Mouse (Mus musculus) spleen, embryonic (tissue): Measurements from ENCODE around the gene Plce1.

Source experiments
- CTCF ChIA-PET: fragments of 350-600 bp; sonication (Branson Sonifier 250); formaldehyde crosslinking; loops from one replicate; lab custom pipeline; 2022; lab: Charles Lee

Plce1 gene

DNA sequence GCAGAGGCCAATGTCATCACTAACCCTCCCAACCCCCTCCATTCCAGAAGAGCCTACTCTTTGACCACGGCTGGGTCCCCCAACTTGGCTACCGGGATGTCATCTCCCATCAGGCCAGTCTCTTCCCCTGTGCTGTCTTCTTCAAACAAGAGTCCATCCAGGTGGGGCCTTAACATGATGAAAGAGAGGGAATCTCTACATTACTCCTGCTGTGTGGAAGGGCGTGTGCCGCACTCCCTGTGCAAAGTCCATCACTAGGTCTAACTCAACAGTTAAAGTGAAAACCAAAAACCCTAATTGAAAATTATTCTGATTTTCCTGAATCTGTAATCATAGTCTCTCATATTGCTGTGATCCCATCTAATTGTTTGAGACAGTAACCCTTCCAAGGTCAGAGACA lies 240.9 kb downstream of the Plce1 start:
- CTCF ChIA-PET: no interaction called here

DNA sequence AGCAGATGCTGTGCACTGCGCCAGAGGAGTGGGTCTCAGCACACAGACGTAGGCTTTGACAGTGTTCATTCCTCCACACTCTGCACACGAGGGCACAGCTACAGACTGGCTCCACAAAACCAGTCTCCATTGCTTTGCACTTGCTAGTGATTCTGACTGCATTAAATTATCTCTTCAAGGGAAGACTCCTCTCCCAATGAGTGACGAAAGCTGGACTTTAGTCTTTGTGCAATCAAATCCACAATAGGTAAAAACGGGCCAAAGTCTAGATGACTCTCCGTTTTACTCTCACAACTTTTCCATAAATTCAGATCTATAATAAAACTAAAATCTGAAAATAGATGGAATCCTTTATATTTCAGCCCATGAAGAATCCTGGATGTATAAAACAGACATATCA lies 242.1 kb downstream of the Plce1 start:
- CTCF ChIA-PET: no interaction called here

DNA sequence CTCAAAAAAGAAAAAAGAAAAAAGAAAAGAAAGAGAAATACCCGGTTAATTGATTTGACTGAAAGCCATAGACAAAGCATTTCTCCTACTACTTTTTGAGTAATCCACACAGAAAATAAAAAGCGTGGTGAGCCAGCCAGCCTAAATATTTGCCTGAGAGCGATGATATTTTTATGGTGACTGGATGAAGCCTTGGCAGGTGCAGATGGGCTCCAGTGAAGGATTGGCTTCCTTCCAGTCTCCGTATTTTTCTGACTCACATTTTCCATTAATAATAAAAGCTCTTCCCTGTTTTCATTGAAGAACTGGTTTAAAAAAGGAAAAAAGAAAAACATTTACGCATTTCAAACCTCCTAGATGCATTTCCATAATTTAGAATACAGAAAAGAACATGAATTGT lies 243.1 kb downstream of the Plce1 start:
- CTCF ChIA-PET: no interaction called here

DNA sequence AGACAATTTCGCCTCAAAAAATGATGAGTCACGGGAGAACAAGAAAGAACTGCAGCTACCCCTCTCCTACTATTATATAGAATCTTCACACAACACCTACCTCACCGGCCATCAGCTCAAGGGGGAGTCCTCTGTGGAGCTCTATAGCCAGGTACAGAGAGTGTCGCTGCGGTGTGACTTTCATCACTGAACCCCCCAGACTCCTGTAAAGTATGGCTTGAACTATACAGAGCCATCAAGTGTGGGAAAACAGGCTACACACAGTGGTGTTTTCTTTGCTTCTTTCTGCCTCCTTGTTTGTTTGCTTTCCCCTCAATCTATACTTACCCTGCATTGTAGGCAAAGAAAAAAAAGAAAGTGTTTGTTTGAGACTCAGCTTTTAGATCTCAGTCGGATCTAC lies 247.9 kb downstream of the Plce1 start:
- CTCF ChIA-PET: no interaction called here

DNA sequence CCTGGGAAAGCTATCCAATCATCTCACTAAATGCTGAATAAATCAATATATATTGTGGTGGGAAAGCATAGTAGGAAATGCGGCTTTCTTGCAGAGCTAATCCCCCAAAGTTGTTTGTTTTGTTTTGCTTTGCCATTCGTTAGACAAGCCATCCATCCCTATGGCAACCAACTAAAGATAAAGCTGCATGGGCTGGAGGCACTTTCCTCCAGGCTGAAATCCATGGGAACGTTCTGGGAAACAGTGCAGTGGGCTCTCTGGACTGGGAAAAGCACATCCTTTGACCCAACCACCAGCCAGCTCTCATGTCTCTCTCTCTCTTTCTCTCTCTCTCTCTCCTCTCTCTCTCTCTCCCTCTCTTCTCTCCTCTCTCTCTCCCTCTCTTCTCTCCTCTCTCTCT lies 248.4 kb downstream of the Plce1 start:
- CTCF ChIA-PET: no interaction called here

DNA sequence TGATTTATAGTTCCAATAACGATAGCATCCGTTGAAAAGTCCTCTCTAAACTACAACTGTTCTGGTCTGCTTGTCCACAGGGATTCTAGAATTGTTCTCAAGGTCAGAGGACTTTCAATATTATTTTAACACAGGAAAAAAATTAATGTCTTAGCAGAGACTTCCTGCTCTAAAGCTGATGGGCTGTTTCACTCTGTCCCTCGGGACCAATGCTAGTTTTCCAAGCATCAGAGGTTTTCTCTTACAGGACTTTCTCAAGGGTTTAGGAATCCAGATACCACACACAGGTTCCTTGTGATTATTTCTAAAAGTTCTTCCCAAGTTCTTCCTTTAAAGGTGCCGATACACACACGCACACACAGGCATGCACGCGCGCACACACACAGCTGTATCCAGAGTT lies 263.6 kb downstream of the Plce1 start:
- CTCF ChIA-PET: no interaction called here

DNA sequence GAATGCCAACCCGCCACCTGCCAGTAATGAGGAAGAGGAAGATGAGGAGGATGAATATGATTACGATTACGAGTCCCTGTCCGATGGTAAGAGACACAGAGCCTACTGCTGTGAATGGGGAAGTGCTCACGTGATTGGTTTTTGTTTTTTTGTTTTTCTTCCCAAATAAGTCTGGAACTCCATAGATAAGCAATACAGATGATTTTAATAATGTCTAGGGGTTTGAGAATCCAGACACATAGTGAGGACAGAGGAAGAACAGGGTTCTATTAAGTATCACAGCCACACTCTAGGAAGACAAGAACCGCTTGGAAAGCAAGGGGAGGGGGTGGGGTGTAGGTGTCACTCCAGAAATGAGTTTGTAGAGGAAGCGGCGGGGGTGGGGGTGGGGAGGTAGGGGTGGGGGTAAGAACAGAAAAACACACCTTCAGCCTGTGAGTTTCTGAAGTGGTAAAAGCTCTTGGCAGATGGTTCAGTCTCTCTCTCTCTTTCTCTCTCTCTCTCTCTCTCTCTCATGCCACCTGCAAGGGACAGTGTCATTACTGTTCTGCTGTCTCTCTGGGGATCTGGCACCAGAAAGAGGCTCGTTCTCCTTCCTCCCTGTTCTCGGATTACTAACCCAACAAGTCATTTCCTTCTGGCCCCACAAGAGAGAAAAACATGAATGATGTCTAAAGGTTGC lies 265.0 kb downstream of the Plce1 start:
- CTCF ChIA-PET: no interaction called here

DNA sequence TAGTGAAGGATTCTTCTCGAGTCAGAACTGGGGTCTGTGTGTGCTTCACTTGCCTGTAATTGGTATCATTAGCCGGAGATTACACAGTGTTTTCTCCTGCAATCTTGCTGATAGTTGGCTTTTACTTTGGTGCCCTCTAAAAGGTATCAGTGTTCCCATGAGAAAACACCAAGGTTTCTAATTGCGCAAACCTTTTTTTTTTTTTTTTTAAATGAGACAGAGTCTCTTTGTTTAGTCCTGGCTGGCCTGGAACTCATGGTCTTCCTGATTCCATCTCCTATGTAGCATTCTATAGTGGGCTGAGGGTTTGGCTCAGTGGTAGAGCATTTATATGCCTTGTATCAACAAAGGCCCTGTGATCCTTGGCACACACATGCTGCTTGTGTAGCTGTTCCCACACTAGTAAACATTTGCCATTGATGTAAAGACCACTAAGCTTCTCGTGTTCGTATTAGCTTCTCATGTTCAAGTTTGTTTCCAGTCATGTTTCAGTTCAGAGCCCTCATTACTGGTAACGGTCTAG lies 265.6 kb downstream of the Plce1 start:
- CTCF ChIA-PET: no interaction called here

DNA sequence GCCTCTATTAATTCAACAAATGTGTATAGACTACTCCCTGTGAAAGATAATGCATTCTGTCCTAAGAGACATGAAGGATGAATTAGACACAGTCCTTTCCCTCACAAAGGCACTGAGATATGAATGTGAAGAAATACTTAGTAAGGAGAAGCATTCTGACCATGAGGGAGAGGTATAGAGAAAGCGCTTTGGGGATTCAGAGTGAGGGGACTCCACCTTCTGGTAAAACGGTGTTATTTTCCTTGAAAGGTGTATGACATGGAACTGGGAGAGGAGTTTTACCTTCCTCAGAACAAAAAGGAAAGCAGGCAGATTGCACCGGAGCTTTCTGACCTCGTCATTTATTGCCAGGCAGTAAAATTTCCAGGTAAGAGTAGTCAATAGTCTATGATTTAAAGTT lies 269.3 kb downstream of the Plce1 start:
- CTCF ChIA-PET: no interaction called here

DNA sequence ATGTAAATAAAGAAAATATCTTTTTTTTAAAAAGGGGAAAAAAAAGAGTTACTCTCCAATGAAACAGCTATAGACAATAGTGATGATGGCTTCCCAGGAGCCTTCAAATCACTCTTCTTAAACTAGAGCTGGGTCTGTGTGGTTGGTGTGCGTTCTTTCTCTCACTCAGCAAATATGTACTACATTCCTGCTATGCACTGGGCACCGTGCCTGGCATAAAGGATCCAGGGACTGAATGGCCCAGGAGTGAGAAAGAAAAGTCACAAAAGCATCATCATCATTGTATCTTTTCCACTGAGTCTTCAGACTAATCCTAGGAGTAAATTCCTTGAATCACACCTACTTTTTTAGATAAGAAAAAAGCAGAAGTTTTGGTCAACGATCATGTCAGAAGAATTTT lies 276.3 kb downstream of the Plce1 start:
- CTCF ChIA-PET: no interaction called here

DNA sequence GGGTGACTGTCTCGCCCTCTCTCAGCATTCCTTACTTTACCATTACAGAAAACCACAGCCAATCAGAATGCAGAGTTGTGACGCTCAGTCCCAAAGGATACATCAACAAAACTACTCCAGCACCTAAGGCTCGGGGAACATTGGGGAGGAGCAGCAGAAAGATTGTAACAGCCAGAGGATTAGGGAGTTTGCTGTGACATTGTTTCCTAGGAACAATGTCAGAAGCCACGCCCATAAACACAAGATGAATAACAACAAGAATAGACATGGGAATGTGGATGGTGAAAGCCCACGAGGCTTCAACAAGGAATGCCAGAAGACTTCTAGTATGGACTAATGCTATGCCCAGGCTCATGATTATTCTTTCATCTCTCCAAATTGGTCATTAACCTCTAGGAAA lies 277.1 kb downstream of the Plce1 start:
- CTCF ChIA-PET: no interaction called here

DNA sequence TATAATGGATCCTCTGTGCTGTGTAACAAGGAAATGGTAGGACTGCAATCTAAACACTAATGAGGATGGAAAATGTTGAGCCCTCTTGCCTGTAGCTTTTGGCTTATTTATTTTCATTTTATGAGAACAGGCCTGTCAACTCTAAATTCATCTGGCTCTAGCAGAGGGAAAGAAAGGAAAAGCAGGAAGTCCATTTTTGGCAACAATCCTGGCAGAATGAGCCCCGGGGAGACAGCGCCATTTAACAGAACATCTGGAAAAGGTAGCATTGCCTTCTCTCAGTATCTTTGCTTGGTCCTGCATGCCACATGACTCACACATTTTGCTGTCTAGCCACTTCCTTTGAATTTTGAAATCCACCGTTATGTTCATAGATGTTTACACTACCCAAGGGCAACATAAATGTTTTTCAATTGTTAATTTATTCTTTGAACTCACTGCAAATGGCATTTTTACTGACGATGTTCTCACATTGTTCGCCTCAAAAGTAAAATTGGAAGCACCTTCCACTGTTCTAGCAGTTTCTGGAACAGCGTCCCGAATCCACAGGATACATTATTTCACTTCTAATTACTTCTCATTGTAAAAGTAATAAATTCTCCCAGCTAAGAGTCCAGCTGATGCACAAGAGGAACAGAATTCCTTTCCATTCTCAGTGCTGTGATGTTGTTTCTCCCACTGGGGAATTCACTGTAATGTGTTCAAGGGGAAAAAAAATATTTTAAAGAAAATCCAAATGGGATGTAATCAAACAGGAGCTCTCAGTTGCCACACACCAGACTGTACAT lies 278.0 kb downstream of the Plce1 start:
- CTCF ChIA-PET: no interaction called here

DNA sequence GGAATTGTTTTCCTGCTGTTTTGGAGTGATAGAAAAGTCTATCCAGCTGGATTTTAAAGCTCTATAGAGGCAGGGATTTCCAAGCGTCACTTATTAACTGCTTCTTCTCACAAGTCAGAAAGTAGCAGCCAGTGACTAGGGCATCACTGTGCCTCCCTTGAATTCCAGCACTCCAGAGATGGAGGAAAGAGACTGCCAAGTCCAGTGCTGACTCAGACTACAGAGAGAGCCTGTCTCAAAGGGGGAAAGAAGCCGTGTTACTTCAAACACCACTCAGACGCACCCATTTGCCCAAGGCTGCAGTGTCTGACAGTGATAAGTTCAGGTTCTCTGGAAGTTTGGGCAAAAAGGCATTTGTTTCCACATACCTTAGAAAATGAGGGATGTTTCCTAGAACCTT lies 279.5 kb downstream of the Plce1 start:
- CTCF ChIA-PET: no interaction called here

DNA sequence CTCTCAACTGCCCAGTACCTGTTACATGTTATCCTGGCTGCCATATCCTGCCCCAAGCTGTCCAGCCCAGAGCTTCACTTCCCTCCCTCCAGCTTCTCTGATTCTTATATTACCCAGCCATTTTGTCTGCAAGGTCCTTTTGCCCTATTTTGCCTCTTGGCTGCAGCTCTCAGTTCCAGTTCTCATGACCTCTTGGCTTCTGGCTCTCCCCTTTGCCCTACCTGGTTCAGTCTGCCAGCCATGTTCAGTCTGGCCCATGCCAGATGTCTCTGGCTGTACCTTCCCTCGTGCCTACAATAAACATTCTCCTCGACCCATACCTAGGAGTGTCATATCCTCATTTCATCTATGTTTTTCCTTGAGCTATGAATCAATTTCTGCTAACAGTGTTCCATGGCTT lies 285.4 kb downstream of the Plce1 start:
- CTCF ChIA-PET: no interaction called here

DNA sequence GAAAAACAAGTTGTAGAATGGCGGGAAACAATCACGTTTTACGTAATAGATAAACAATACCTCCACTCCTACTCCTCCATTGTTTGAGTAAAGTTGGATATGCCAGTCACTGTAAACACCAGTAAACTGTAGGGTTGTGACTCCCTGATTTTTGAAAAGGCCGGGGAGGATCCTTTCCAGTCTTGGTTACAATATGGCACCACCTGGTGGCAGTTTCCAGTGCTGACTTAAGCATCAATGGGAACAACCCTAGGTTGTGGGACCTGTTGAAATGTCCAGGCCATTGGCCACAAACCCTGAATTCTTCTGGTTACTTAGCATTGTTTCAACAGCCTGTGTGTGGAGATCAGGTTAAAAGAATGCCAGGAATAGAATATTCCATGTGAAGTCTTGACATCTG lies 294.6 kb downstream of the Plce1 start:
- CTCF ChIA-PET: no interaction called here

DNA sequence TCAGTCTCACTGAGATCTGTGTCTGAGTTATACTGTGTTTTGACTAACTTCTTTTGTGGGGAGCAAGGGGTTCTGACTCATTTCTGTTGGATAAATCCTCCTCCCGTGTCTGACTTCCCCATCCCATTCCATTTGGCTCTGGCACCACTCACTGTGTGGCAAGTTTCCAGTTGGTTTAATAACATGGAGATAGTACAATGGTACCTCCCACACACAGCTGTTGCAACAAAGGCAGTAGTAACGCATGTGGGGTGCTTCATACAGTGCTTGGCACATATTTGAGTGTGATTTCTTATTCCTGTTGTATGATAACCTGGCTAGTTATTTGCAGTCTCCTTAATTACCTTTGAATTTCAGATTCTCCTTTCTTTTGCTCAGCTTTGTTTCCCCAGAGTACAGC lies 297.9 kb downstream of the Plce1 start:
- CTCF ChIA-PET: no interaction called here

DNA sequence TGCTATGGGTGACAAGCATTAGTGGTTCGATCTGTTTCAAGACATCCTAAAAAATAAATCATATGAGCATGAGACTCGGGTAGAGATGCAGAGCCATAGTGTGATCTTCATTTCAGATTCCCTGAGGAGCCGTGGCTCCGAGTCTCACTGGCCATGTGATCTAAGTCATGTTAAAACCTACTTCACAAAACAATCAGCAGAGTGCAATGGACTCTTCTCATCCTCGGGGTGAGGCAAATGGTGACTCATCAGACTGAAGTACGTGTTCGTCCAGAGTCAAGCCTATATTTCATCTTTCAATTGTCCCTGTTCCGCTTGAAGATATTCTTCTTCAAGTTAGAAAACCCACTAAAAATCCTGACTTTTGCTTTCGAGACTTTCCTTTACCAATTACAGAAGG lies 302.6 kb downstream of the Plce1 start:
- CTCF ChIA-PET: no interaction called here

DNA sequence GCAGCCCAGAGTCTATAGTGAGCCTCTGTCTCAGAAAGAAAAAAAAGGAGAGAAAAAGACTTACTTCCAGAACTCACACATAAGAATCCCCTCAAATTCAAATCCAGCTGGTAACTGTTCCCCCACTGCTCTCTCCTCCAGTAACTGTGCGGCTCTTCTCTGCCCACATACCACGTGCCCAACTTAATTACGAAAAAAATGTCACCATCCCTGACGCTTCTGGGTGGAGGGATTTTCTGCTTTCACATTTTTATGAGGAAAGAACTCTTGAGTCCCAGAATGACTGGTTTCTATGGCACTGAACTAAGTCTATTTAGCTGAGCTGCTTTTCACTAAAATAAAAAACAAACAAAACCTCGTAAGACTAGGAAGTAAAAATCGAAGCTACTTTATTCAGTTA lies 306.8 kb downstream of the Plce1 start:
- CTCF ChIA-PET: no interaction called here

DNA sequence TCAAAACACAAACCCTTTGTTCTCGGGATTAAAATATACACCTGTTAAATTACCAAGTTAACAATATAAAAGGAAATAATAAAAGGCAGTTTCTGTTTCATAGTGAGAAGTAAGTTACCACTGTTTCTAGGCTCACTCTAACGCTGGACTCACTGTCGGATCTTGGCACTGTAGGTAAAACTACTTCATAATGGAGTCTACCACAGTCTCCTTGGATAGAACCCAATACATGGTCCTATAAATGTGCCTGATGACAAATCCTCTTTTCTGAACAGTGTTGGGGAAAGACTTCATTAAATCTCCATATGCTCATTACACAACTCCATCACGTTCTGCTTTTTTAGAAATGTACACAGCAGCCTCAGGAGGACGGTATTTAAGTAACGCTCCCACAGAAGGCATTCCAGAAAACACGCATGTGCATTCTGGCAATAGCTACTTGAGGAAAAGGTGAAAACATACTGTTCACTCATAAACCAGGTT lies 312.7 kb downstream of the Plce1 start:
- CTCF ChIA-PET: interaction anchor here (0.6 kb wide), 1 partner anchor 165 kb away, joined by 4 read pairs; no protein-coding TSS in a partner anchor

DNA sequence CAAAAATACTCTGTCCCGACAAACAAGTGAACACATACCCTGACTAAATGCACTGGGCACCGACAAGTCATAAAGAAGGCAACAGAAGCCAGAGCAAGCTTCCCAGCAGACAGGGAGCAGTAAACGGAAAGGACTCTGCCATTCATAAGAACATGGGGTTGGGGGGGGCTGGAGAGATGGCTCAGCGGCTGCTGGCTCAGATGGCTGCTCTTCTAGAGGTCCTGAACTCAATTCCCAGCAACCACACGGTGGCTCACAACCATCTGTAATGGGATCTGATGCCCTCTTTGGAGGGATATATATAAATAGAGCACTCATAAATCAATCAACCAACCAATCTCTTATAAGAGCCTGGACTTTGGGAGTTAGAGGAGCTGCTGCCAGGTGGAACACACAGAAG lies 315.6 kb downstream of the Plce1 start:
- CTCF ChIA-PET: no interaction called here

DNA sequence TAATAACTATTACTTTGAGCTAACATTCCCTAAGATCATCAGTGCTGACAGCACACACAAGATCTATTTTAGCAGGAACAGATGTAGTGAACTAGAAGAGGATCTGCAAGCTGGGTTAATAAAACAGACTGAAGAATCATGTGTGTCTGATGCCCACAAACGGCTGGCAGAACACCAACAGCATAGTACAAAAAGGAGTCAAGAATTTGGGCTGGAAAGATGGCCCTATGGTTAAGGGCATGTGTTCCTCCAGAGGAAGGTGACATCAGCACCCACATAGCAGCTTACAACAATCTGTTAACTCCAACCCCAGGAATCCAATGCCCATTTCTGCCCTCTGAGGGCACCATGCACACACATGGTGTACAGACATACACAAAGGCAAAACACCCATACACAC lies 317.4 kb downstream of the Plce1 start:
- CTCF ChIA-PET: no interaction called here

DNA sequence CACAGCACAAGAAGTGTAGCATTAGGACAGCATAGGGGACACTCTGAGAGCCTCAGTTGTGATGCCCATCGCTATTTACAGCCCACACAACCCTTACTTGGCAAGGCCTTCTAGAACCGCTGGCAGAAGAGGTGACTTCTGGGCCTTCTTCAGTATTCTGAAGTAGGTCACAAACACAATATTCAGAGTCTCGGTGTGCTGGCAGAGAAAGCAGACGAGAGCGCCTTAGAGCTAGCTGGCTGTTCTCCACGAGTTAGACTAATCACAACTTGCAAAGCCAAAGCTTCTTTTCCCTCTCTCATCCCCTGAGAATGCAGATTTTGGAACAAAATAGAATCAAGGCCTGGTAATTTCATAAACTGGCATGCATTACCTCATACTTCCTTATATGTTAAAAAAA lies 317.9 kb downstream of the Plce1 start:
- CTCF ChIA-PET: interaction anchor here (0.6 kb wide), 1 partner anchor 1135 kb away, joined by 4 read pairs; no protein-coding TSS in a partner anchor

DNA sequence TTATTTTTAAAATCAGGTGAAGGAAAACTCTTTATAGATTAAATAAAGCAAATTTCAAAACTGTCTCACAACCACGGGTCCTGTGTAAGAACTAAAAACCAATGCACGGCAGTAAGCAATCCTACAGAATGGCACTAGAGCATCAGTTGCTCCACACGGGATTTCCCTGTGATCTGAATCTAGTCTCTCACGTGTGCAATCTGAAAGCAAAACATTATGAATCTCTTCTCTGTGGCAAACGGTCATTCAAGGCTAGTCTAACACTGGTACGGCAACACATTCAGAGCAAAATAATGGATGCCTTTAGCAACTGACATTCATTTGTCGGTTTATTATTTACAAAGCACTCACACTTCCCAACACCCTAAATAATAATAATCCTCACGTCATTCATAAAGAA lies 337.3 kb downstream of the Plce1 start:
- CTCF ChIA-PET: interaction anchor here (0.5 kb wide), 1 partner anchor 1285 kb away, joined by 14 read pairs; no protein-coding TSS in a partner anchor
